Mouse (Mus musculus) E14TG2a.4 (cell line): ENCODE data around the gene Prkg1.

Source experiments
- CTCF ChIP-seq: conservative IDR thresholded peaks from 2 replicates; pipeline ENCODE4 v1.5.1; 2014; ENCODE audit warnings: low read length
- NANOG ChIP-seq: IDR thresholded peaks from 2 replicates; pipeline ENCODE4 v1.6.1; 2014; ENCODE audit warnings: borderline replicate concordance, low read length, mixed read lengths
- POU5F1 ChIP-seq: IDR thresholded peaks from 2 replicates; pipeline ENCODE4 v1.6.1; 2014; ENCODE audit warnings: low read length, borderline replicate concordance

GRCm38 (mm10) chr19:31361161-31361560 is 403.7 kb downstream of the Prkg1 start:
- TF ChIP-seq CTCF (no peak), NANOG (no peak), POU5F1 (no peak)
